Mouse (Mus musculus) ZHBTc4 (cell line): ENCODE measurements at regions not wholly inside any gene's neighbourhood (a gene's known extent, or its start where the extent isn't known, plus 50 kb on each side); places are given as distances from the start of the nearest gene placed in this dataset.

Source experiments
- DNase-seq: peaks from one replicate; pipeline ENCODE4 v3.0.0-alpha.2; 2011; ENCODE audit warnings: low read depth, low spot score

- peak; percentile 73 for DNase-seq
These were observed 295.0 kb upstream of the Prkd1 start for GRCm38 (mm10) chr12:50943741-50944521.

- no peak for DNase-seq
These were observed 294.4 kb upstream of the Prkd1 start for GRCm38 (mm10) chr12:50943340-50943739.

- DNase-seq, result no peak
These were observed 286.6 kb upstream of the Prkd1 start for GRCm38 (mm10) chr12:50935516-50935915.

- DNase-seq, result no peak
These were observed 283.6 kb upstream of the Prkd1 start for GRCm38 (mm10) chr12:50932496-50932895.

- DNase-seq, result no peak
These were observed 280.7 kb upstream of the Prkd1 start for GRCm38 (mm10) chr12:50929641-50930040.

GRCm38 (mm10) chr12:50926234-50926633 lies 277.3 kb upstream of the Prkd1 start:
- no peak for DNase-seq

GRCm38 (mm10) chr12:50921739-50922138 lies 272.8 kb upstream of the Prkd1 start:
- DNase-seq, result no peak

- no peak for DNase-seq
These were observed 250.9 kb upstream of the Prkd1 start for GRCm38 (mm10) chr12:50899609-50900447.

- no peak for DNase-seq
These were observed 248.8 kb upstream of the Prkd1 start for GRCm38 (mm10) chr12:50897606-50898166.

GRCm38 (mm10) chr12:50893604-50894003 lies 244.7 kb upstream of the Prkd1 start:
- DNase-seq, result no peak

- DNase-seq, result no peak
These were observed 226.9 kb upstream of the Prkd1 start for GRCm38 (mm10) chr12:50875796-50876195.

GRCm38 (mm10) chr12:50874024-50874398 lies 225.1 kb upstream of the Prkd1 start:
- DNase-seq, result no peak

- DNase-seq, result no peak
These were observed 224.6 kb upstream of the Prkd1 start for GRCm38 (mm10) chr12:50873390-50874023.

GRCm38 (mm10) chr12:50851644-50852043 lies 202.7 kb upstream of the Prkd1 start:
- no peak for DNase-seq

- DNase-seq, result no peak
These were observed 199.1 kb upstream of the Prkd1 start for GRCm38 (mm10) chr12:50847976-50848375.

- DNase-seq, result no peak
These were observed 193.8 kb upstream of the Prkd1 start for GRCm38 (mm10) chr12:50842744-50843143.

GRCm38 (mm10) chr12:50839391-50839790 lies 190.5 kb upstream of the Prkd1 start:
- DNase-seq, result no peak

- DNase-seq, result no peak
These were observed 159.9 kb upstream of the Prkd1 start for GRCm38 (mm10) chr12:50808731-50809281.

- no peak for DNase-seq
These were observed 155.5 kb upstream of the Prkd1 start for GRCm38 (mm10) chr12:50804391-50804790.

- no peak for DNase-seq
These were observed 116.5 kb upstream of the Prkd1 start for GRCm38 (mm10) chr12:50765156-50765940.

- no peak for DNase-seq
These were observed 115.6 kb upstream of the Prkd1 start for GRCm38 (mm10) chr12:50764457-50764856.
